Mouse (Mus musculus): ENCODE data around the gene Mcm7.

DNA sequence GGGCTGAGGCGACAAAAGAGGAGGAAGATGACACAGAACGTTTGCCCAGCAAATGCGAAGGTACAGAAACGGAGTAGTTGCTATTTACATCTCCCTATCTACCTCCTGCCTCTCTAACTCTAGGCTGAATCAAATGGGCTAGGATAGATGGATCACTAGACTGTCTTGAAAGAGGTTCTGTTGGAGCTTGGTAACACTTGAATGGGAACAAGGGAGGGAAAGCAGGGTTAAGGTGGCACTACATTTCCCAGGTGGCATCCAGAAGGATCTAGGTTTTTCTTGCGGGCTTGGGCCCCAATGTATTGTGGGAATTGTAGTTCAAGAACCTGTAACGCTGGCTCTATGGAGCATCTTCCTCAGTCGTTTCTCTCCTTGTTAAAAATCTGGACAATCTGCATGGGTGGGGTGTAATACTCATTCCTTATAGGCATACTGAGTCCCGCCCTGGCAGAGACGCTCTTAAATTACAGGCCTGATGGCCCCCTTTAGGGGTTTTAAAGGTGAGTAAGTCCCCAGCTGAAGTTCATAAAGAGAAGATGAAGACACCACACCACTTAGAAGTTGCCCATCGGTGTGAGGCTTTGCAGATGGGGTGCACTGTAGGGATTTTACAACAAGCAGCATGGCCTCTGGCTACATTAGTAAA is 15.6 kb upstream of the Mcm7 start:
- TF ChIP-seq GATA1 (IDR thresholded peaks at IDR 0.05; ENCODE audit: low read length), result no peak
- no peak for TF ChIP-seq TAL1 (IDR thresholded peaks at IDR 0.05; ENCODE audit: low read length)

Measured in erythroblast, embryonic 14.5 days (primary cell).